10 mouse cellular contexts compared by ENCODE assay signal in the genomic region with DNA sequence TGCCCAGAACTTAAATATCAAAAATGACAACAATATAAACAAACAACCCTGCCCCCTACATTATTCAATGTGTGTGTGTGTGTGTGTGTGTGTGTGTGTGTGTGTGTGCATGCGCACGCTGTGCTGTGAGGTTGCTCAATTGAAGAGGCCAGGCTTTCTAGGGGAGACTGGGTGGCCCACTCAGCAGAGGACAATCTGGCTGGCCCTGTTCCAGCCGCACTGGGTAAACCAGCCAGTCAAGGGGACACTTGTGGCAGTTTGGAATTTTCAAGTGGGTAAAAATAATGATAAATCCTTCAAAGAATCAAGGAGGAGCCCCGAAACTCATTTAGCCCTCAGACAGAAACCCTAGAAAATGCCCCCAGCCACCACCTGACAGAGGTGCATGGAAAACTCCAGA.
DNase-seq lines count a peak whose midpoint lies in the region; ATAC-seq lines count a peak whose summit lies in the region.
"Had no signal": no experiment of that assay in that cellular context is flagged by ENCODE, and none has a peak within 500 bp of the region (broad histone marks: within the 10 kb centered on the region; RNA-seq: fewer than 3 reads in every experiment).

No protein-coding gene starts in this region.

- H3K4me3 ChIP-seq in heart, embryonic 14.5 days (ENCODE audit: control insufficient read depth in 1 of 2, insufficient read depth in 1 of 2, low read depth in 1 of 2, low read length in 2 of 2) = no peak overlapping the region
- no peak overlapping the region for H3K4me3 ChIP-seq in intestine, embryonic 16.5 days (ENCODE audit: low read length)
- no peak overlapping the region for H3K4me3 ChIP-seq in macrophage (ENCODE audit: inconsistent target)

- no peaks in the 10 kb centered on the region for H3K27me3 ChIP-seq in heart, embryonic 14.5 days (ENCODE audit: control insufficient read depth, insufficient read depth, low read length)
- H3K27me3 ChIP-seq in intestine, embryonic 16.5 days (replicated peaks; ENCODE audit: control insufficient read depth, insufficient read depth, low read length) = no peaks in the 10 kb centered on the region

- DNase-seq in heart, postnatal 25 days (ENCODE audit: low spot score) = no peak
- peak; percentile 13 for DNase-seq in right cerebral cortex, postnatal 14 days
- DNase-seq in right cerebral cortex, adult 2 months (ENCODE audit: low spot score in 2 of 2) = no peak
- no peak for DNase-seq in frontal cortex, postnatal 14 days (ENCODE audit: low spot score in 2 of 2)
- DNase-seq: adrenal gland, postnatal 25 days; spleen, adult 18-20 months had no signal

- intact Hi-C loops in heart, postnatal 25 days (cut with DNase I) = no loop called here

- no peaks in the 10 kb centered on the region for H3K9me3 ChIP-seq in heart, embryonic 14.5 days (ENCODE audit: control insufficient read depth, low read length)
- no peaks in the 10 kb centered on the region for H3K9me3 ChIP-seq in intestine, embryonic 16.5 days (ENCODE audit: control insufficient read depth, low read length)

- H3K27ac ChIP-seq in heart, embryonic 14.5 days (replicated peaks in 1 of 2; ENCODE audit: control insufficient read depth in 1 of 2, insufficient read depth in 1 of 2, low read depth in 2 of 2, low read length in 2 of 2) = peak overlapping the region; percentile 39 to 57; a peak in 1 of 4 replicates
- H3K27ac ChIP-seq in intestine, embryonic 16.5 days (ENCODE audit: low read length) = no peak overlapping the region
- peak overlapping the region; percentile 21 for H3K27ac ChIP-seq in macrophage

- 42% methylated on average over 4 of the region's 4 CpGs for WGBS in heart, embryonic 14.5 days
- WGBS in intestine, embryonic 16.5 days = 58% methylated on average over 4 of the region's 4 CpGs
- 76% methylated on average over 4 of the region's 4 CpGs for WGBS in macrophage (ENCODE audit: missing documents)

- no peaks in the 10 kb centered on the region for H3K36me3 ChIP-seq in heart, embryonic 14.5 days (ENCODE audit: control insufficient read depth, insufficient read depth, low read length)
- no peaks in the 10 kb centered on the region for H3K36me3 ChIP-seq in intestine, embryonic 16.5 days (ENCODE audit: control insufficient read depth, insufficient read depth, low read length)
- no peaks in the 10 kb centered on the region for H3K36me3 ChIP-seq in macrophage (ENCODE audit: inconsistent target)

- H3K79me2 ChIP-seq in macrophage (ENCODE audit: inconsistent target) = no peaks in the 10 kb centered on the region

- peaks cover 12 to 20% of the 10 kb centered on the region in 2 experiments for H3K4me1 ChIP-seq in heart, embryonic 14.5 days (ENCODE audit: control insufficient read depth in 2 of 2, insufficient read depth in 2 of 2, low read length in 2 of 2)
- peaks cover 19% of the 10 kb centered on the region for H3K4me1 ChIP-seq in intestine, embryonic 16.5 days (ENCODE audit: control insufficient read depth, insufficient read depth, low read length)

- H3K4me2 ChIP-seq in heart, embryonic 14.5 days (ENCODE audit: low read length) = no peak overlapping the region
- no peak overlapping the region for H3K4me2 ChIP-seq in intestine, embryonic 16.5 days (ENCODE audit: low read depth, low read length)

- no peak for ATAC-seq in heart, embryonic 14.5 days (ENCODE audit: insufficient number of reproducible peaks, insufficient read depth, low FRiP score, low read depth)
- 0 out of 2 replicates have a peak, but pooled peaks have one; percentile 23 for ATAC-seq in intestine, embryonic 16.5 days
- no peak for ATAC-seq in erythroid progenitor cell, adult 5-6 weeks (replicated peaks; ENCODE audit: low FRiP score, poor library complexity, severe bottlenecking)

- no peak overlapping the region for H3K9ac ChIP-seq in heart, embryonic 14.5 days (ENCODE audit: low read length)
- 0 out of 2 replicates have a peak overlapping the region, but pooled peaks have one; percentile 10 for H3K9ac ChIP-seq in intestine, embryonic 16.5 days (ENCODE audit: low read depth, low read length)
